Mouse (Mus musculus) intestine, embryonic 15.5 days (tissue): Measurements from ENCODE around the gene Ell2. TPM values are rescaled to one million over a fixed set of nuclear protein-coding genes. Genes with fewer than 3 reads are reported as not detected.

ENCODE experiments used
- ATAC-seq: fragments of 200-750 bp; cut with Nextera tagmentation; 2 replicates; pipeline ENCODE4 v1.8.0; 2017; ENCODE audit warnings: moderate TSS enrichment, moderate library complexity
- H3K27ac ChIP-seq: fragments of 300-500 bp; sonication (generic); 2 replicates; pipeline ENCODE4 v1.5.1; 2015; ENCODE audit warnings: mild to moderate bottlenecking, inconsistent platforms
- H3K27me3 ChIP-seq: fragments of 300-500 bp; sonication (generic); replicated peaks from 2 replicates; pipeline ENCODE4 v1.6.1; 2015; ENCODE audit warnings: inconsistent platforms
- H3K36me3 ChIP-seq: fragments of 300-500 bp; sonication (generic); 2 replicates; pipeline ENCODE4 v1.6.1; 2015; ENCODE audit warnings: inconsistent platforms
- H3K4me1 ChIP-seq: fragments of 300-500 bp; sonication (generic); replicated peaks from 2 replicates; pipeline ENCODE4 v1.6.1; 2015; ENCODE audit warnings: inconsistent platforms
- H3K4me2 ChIP-seq: fragments of 300-500 bp; sonication (generic); replicated peaks from 2 replicates; pipeline ENCODE4 v1.6.1; 2015; ENCODE audit warnings: mild to moderate bottlenecking, inconsistent platforms
- H3K4me3 ChIP-seq: fragments of 300-500 bp; sonication (generic); replicated peaks from 2 replicates; pipeline ENCODE4 v1.5.1; 2015; ENCODE audit warnings: inconsistent platforms
- H3K9ac ChIP-seq: fragments of 300-500 bp; sonication (generic); 2 replicates; pipeline ENCODE4 v1.6.1; 2015; ENCODE audit warnings: inconsistent platforms
- H3K9me3 ChIP-seq: fragments of 300-500 bp; sonication (generic); 2 replicates; pipeline ENCODE4 v1.6.1; 2016; ENCODE audit warnings: inconsistent platforms
- WGBS: fragments of 180-500 bp; shearing (Covaris S2); methylation state at CpG from one replicate; pipeline ENCODE4 v1.1.7; 2015; 5-methylcytosine and 5-hydroxymethylcytosine counted together
- polyA plus RNA-seq: library from polyadenylated mRNA; unstranded; fragments of >200 nt; fragmentation: Nextera tagmentation; extraction: Ambion mirVana; gene quantifications from 2 replicates; pipeline ENCODE4 v1.2.1, GENCODE M21; 2015

Ell2 gene
- polyA plus RNA-seq, 1 experiment from 2014 or later = 5.7 TPM

- no peak for ATAC-seq
- Histone ChIP-seq H3K4me2 (no peak overlapping the region), H3K9ac (no peak overlapping the region), H3K9me3 (no peaks in the 10 kb centered on the region), H3K4me1 (no peaks in the 10 kb centered on the region), H3K36me3 (no peaks in the 10 kb centered on the region), H3K27ac (no peak overlapping the region), H3K4me3 (no peak overlapping the region), H3K27me3 (no peaks in the 10 kb centered on the region)
- WGBS = 61% methylated on average over 2 of the region's 2 CpGs
Observed at GRCm38 (mm10) chr13:75750785-75751184, 44.2 kb downstream of the Ell2 start.

GRCm38 (mm10) chr13:75752216-75752938, 45.8 kb downstream of the Ell2 start:
- H3K27ac ChIP-seq = no peak overlapping the region
- H3K36me3 ChIP-seq = no peaks in the 10 kb centered on the region
- ATAC-seq = peak; percentile 49; the same call in 1 of the 2 replicates
- H3K27me3 ChIP-seq = no peaks in the 10 kb centered on the region
- H3K4me3 ChIP-seq = no peak overlapping the region
- H3K4me2 ChIP-seq = no peak overlapping the region
- H3K9me3 ChIP-seq = no peaks in the 10 kb centered on the region
- WGBS = 92% methylated on average over 5 of the region's 5 CpGs
- no peaks in the 10 kb centered on the region for H3K4me1 ChIP-seq
- no peak overlapping the region for H3K9ac ChIP-seq

GRCm38 (mm10) chr13:75754398-75754797, 47.8 kb downstream of the Ell2 start:
- no peak for ATAC-seq
- no peaks in the 10 kb centered on the region for H3K36me3 ChIP-seq
- no peaks in the 10 kb centered on the region for H3K4me1 ChIP-seq
- 76% methylated on average over 5 of the region's 5 CpGs for WGBS
- H3K4me3 ChIP-seq = no peak overlapping the region
- H3K27ac ChIP-seq = no peak overlapping the region
- H3K9ac ChIP-seq = no peak overlapping the region
- H3K4me2 ChIP-seq = no peak overlapping the region
- H3K9me3 ChIP-seq = no peaks in the 10 kb centered on the region
- no peaks in the 10 kb centered on the region for H3K27me3 ChIP-seq

GRCm38 (mm10) chr13:75760859-75761548, 54.4 kb downstream of the Ell2 start:
- ATAC-seq = no peak
- H3K4me1 ChIP-seq = no peaks in the 10 kb centered on the region
- H3K27me3 ChIP-seq = no peaks in the 10 kb centered on the region
- no peak overlapping the region for H3K27ac ChIP-seq
- no peak overlapping the region for H3K9ac ChIP-seq
- H3K4me3 ChIP-seq = no peak overlapping the region
- 0 out of 2 replicates have a peak, but pooled peaks cover 3% of the 10 kb centered on the region for H3K36me3 ChIP-seq
- no peaks in the 10 kb centered on the region for H3K9me3 ChIP-seq
- 94% methylated on average over 4 of the region's 4 CpGs for WGBS
- H3K4me2 ChIP-seq = no peak overlapping the region

- Histone ChIP-seq H3K36me3 (0 out of 2 replicates have a peak, but pooled peaks cover 3% of the 10 kb centered on the region), H3K4me3 (no peak overlapping the region), H3K27me3 (no peaks in the 10 kb centered on the region), H3K9me3 (no peaks in the 10 kb centered on the region), H3K4me2 (no peak overlapping the region), H3K9ac (no peak overlapping the region), H3K4me1 (no peaks in the 10 kb centered on the region), H3K27ac (no peak overlapping the region)
- 91% methylated on average over 4 of the region's 4 CpGs for WGBS
- no peak for ATAC-seq
Observed at GRCm38 (mm10) chr13:75762759-75763158, 56.2 kb downstream of the Ell2 start.

- Histone ChIP-seq H3K27ac (no peak overlapping the region), H3K9ac (no peak overlapping the region), H3K4me1 (no peaks in the 10 kb centered on the region), H3K36me3 (0 out of 2 replicates have a peak, but pooled peaks cover 3% of the 10 kb centered on the region), H3K9me3 (no peaks in the 10 kb centered on the region), H3K27me3 (no peaks in the 10 kb centered on the region), H3K4me2 (no peak overlapping the region), H3K4me3 (no peak overlapping the region)
- WGBS = 55% methylated on average over 3 of the region's 3 CpGs
- no peak for ATAC-seq
Observed at GRCm38 (mm10) chr13:75763280-75763679, 56.7 kb downstream of the Ell2 start.

- ATAC-seq = no peak
- H3K4me1 ChIP-seq = no peaks in the 10 kb centered on the region
- H3K36me3 ChIP-seq = 0 out of 2 replicates have a peak, but pooled peaks cover 3% of the 10 kb centered on the region
- no peaks in the 10 kb centered on the region for H3K9me3 ChIP-seq
- H3K27me3 ChIP-seq = no peaks in the 10 kb centered on the region
- H3K4me3 ChIP-seq = no peak overlapping the region
- H3K4me2 ChIP-seq = no peak overlapping the region
- no peak overlapping the region for H3K9ac ChIP-seq
- H3K27ac ChIP-seq = no peak overlapping the region
- WGBS = 63% methylated on average over 1 of the region's 1 CpGs
Observed at GRCm38 (mm10) chr13:75765742-75766141, 59.2 kb downstream of the Ell2 start.

GRCm38 (mm10) chr13:75766238-75766637, 59.7 kb downstream of the Ell2 start:
- WGBS = 81% methylated on average over 5 of the region's 5 CpGs
- no peak for ATAC-seq
- Histone ChIP-seq H3K27ac (no peak overlapping the region), H3K36me3 (0 out of 2 replicates have a peak, but pooled peaks cover 3% of the 10 kb centered on the region), H3K4me3 (no peak overlapping the region), H3K4me2 (no peak overlapping the region), H3K9ac (no peak overlapping the region), H3K9me3 (no peaks in the 10 kb centered on the region), H3K27me3 (no peaks in the 10 kb centered on the region), H3K4me1 (no peaks in the 10 kb centered on the region)

GRCm38 (mm10) chr13:75766967-75767366, 60.4 kb downstream of the Ell2 start:
- WGBS = 83% methylated on average over 2 of the region's 2 CpGs
- H3K4me1 ChIP-seq = no peaks in the 10 kb centered on the region

GRCm38 (mm10) chr13:75770744-75771143, 64.2 kb downstream of the Ell2 start:
- no peaks in the 10 kb centered on the region for H3K27me3 ChIP-seq
- 88% methylated on average over 2 of the region's 2 CpGs for WGBS
- no peak overlapping the region for H3K4me3 ChIP-seq
- no peaks in the 10 kb centered on the region for H3K9me3 ChIP-seq
- H3K27ac ChIP-seq = no peak overlapping the region
- no peak overlapping the region for H3K4me2 ChIP-seq
- no peak for ATAC-seq
- H3K36me3 ChIP-seq = no peaks in the 10 kb centered on the region
- H3K4me1 ChIP-seq = no peaks in the 10 kb centered on the region
- no peak overlapping the region for H3K9ac ChIP-seq

More at GRCm38 (mm10) chr13:75766967-75767366, 60.4 kb downstream of the Ell2 start:
- H3K36me3 ChIP-seq = 0 out of 2 replicates have a peak, but pooled peaks cover 3% of the 10 kb centered on the region
- no peak for ATAC-seq
- H3K9ac ChIP-seq = no peak overlapping the region
- H3K4me2 ChIP-seq = no peak overlapping the region
- H3K4me3 ChIP-seq = no peak overlapping the region
- H3K9me3 ChIP-seq = no peaks in the 10 kb centered on the region
- H3K27me3 ChIP-seq = no peaks in the 10 kb centered on the region
- H3K27ac ChIP-seq = no peak overlapping the region

- no peak overlapping the region for H3K9ac ChIP-seq
- WGBS = 82% methylated on average over 4 of the region's 4 CpGs
Observed at GRCm38 (mm10) chr13:75771404-75771803, 64.8 kb downstream of the Ell2 start.

GRCm38 (mm10) chr13:75771984-75772730, 65.6 kb downstream of the Ell2 start:
- Histone ChIP-seq H3K27me3 (no peaks in the 10 kb centered on the region), H3K9me3 (no peaks in the 10 kb centered on the region), H3K36me3 (no peaks in the 10 kb centered on the region), H3K4me1 (no peaks in the 10 kb centered on the region), H3K9ac (no peak overlapping the region), H3K4me3 (no peak overlapping the region), H3K27ac (no peak overlapping the region), H3K4me2 (no peak overlapping the region)
- no peak for ATAC-seq
- WGBS = 90% methylated on average over 3 of the region's 3 CpGs

More at GRCm38 (mm10) chr13:75771404-75771803, 64.8 kb downstream of the Ell2 start:
- Histone ChIP-seq H3K4me3 (no peak overlapping the region), H3K27ac (no peak overlapping the region), H3K4me2 (no peak overlapping the region), H3K9me3 (no peaks in the 10 kb centered on the region), H3K36me3 (no peaks in the 10 kb centered on the region), H3K27me3 (no peaks in the 10 kb centered on the region), H3K4me1 (no peaks in the 10 kb centered on the region)
- no peak for ATAC-seq
